Mouse (Mus musculus) adrenal gland, adult (tissue): ENCODE results near the gene Tmem176b.

Experiments used
- DNase-seq, 2 experiments: peaks; one replicate each; pipeline ENCODE4 v3.0.0; 2022 to 2023; ENCODE audit warnings: low spot score in 1 of 2; ENCODE audit not compliant: inconsistent age in 2 of 2

Gene Tmem176b

DNA sequence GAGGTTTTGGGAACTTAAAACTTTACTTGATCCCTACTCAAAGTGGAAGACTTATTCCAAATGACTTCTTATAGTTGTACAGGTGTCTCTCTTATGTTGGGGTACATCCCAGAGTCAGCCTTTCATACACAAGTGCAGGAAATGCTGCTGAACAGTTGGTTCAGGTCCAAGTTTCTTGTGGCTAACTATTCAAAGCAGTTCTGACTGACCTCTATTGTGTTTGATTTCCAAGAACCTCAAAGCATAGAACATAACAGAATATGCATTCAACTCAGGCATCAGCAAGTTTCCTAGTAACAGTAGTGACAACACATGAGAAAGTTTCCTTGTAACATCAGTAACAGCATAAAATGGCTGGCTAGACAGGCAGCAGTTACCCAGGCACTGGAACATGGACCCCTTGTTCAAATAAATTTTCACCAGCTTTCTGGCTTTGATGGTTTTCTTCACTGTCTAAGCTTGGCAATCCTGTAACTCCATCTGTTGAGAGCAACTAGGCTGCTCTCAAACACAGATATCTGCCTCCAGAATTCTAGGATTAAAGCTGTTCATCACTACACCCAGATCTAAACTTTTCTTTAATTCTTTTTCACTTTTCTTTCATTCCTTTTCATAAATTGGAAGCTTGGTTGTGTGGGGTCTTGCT lies 37.8 kb downstream of the Tmem176b start:
- no peak for DNase-seq

DNA sequence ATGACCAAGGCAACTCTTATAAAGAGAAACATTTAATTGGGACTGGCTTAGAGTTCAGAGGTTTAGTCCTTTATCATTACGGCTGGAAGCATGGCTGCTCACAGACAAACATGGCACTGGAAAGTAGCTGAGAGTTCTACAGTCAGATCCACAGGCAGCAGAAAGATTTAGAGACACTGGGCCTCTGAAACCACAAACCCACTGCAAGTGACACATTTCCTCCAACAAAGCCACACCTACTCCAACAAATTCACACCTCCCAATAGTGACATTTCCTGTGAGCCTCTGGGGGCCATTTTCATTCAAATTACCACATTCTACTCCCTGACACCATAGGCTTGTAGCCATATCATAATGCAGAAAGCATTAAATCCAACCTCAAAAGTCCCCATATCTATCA lies 39.4 kb downstream of the Tmem176b start:
- DNase-seq = no peak

DNA sequence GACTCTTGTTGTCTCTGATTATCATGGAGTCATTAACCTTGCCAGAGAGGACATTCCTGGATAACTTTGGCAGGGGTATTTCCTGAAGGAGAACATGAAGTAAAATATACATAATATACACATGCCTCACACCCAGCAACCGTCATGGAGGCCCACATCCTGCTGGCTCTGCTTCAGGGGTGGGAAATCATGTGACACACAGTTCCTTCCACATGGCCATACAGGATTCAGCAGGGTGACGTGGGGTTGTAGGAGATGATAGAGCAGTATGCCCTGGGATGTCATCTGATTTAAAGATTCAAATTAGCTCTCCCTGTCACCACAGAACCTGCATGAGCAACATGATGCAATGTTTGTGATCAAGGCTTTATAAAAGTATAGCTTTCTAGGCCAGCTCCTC lies 53.4 kb downstream of the Tmem176b start:
- no peak for DNase-seq

DNA sequence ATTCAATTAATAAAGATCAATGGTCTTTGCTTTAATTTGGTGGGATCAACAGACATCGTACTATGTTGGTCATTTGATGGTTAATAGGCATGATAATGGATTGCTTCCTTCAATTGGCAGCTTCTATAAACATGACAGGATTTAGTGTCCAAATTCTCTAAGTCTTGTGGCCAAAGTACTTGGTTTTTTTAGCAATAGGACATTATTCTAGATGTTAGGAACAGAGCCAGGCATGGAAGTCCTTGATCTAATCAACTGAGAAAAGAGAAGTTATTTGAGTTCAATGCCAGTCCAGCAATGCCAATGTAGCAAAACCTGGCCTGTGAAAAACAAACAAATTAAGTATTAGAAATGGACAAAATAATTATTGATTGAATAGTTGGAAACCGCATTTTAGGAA lies 55.7 kb downstream of the Tmem176b start:
- no peak for DNase-seq

DNA sequence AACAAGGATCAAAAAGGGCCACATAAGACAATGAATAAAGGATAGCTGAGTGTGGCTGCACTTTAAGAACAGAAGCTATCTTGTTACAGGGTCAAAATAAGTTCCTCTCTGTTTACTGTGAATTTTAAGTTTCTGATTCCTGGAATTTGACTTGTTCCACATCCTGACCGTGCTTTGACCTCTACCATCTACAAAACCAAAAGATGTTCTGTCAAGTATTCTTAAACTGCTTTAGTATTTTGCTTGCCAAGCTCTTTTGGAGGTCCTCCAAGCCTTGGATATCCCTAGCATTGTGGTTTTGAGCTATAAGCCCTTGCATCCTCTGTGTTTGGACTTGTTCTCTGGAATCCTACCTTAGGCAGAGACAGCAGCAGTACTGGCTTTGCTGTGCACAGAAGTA lies 56.1 kb downstream of the Tmem176b start:
- DNase-seq = peak; percentile 39 to 83

DNA sequence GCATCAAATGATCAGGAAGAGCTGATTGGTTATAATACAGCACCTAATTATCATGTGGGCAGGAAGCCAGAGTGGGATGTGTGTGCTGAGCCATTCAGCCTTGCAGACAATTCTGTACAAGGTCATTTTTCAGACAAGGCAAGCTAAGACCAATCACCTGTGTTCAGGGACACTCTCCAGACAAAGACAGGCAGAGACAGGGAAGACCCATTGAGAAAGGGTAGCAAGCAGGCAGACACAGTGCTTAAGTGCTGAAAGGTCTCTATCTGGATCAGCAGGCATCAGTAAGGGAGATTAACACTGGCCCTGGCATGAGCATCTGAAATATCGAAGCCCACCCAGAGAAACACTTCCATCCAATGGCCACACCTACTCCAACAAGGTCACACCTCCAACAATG lies 56.9 kb downstream of the Tmem176b start:
- peak; percentile 22 to 76 for DNase-seq
